Mouse (Mus musculus): ENCODE results near the gene Ago4. TPM values are rescaled to one million over a fixed set of nuclear protein-coding genes. Genes with fewer than 3 reads are reported as not detected.

Ago4 gene
- polyA plus RNA-seq, 1 experiment from 2014 or later, result 5.7 TPM

DNA sequence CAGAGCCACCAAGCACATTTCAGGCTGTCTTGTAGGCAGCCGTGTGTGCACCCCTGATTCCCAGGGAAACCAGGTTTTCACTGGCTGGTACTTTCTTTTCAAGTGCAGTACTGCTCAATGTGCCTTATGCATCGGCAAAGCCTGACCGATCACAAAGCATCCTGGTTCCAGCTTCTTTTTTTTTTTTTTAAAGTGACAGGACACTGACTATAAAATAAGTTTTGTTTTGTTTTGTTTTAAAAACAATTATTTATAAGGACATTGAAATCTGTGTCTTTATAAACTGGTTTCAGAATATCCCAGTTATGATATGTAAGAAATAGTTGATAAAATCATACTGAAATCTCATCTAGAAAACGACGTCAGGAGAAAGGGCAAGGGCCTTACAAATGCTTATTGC is 41.3 kb downstream of the Ago4 start:
- 43% methylated on average over 5 of the region's 5 CpGs for WGBS
- Histone ChIP-seq H3K4me3 (ENCODE audit: low read depth, low read length) (no peak overlapping the region), H3K4me2 (ENCODE audit: low read length) (no peak overlapping the region), H3K4me1 (ENCODE audit: control insufficient read depth, insufficient read depth, low read length) (no peaks in the 10 kb centered on the region), H3K27ac (ENCODE audit: low read depth, low read length) (no peak overlapping the region), H3K27me3 (replicated peaks; ENCODE audit: control insufficient read depth, insufficient read depth, low read length) (no peaks in the 10 kb centered on the region), H3K9me3 (replicated peaks; ENCODE audit: control insufficient read depth, low read length) (no peaks in the 10 kb centered on the region), H3K36me3 (ENCODE audit: control insufficient read depth, insufficient read depth, low read length) (peaks cover 39% of the 10 kb centered on the region), H3K9ac (ENCODE audit: low read length) (no peak overlapping the region)
- ATAC-seq (no peak), DNase-seq (ENCODE audit: low spot score) (no peak)

DNA sequence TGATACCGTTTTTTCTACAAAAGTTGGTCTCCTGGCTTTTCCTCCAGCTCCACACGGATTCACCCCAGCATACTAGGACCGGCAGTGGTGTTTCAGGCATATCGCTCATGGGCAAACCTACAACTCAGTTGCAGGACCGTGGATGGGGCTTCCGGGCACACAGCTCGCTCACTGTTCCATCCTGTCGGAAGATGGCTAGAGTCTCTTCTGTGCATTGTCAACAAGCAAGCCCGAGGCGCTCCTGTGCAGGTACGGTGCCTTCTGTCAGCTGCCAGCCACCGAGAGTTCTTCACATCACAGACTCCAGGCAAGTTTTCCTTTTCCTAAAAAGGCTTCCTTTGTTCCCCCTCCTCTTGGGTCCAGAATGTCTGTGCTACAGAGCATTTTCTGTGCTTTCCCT is 42.5 kb downstream of the Ago4 start:
- Histone ChIP-seq H3K4me1 (ENCODE audit: control insufficient read depth, insufficient read depth, low read length) (no peaks in the 10 kb centered on the region), H3K4me2 (ENCODE audit: low read length) (no peak overlapping the region), H3K9me3 (replicated peaks; ENCODE audit: control insufficient read depth, low read length) (no peaks in the 10 kb centered on the region), H3K27ac (ENCODE audit: low read depth, low read length) (no peak overlapping the region), H3K4me3 (ENCODE audit: low read depth, low read length) (no peak overlapping the region), H3K36me3 (ENCODE audit: control insufficient read depth, insufficient read depth, low read length) (peaks cover 27% of the 10 kb centered on the region), H3K27me3 (replicated peaks; ENCODE audit: control insufficient read depth, insufficient read depth, low read length) (no peaks in the 10 kb centered on the region), H3K9ac (ENCODE audit: low read length) (no peak overlapping the region)
- DNase-seq (ENCODE audit: low spot score) (no peak), ATAC-seq (no peak)
- WGBS, result 84% methylated on average over 12 of the region's 12 CpGs

DNA sequence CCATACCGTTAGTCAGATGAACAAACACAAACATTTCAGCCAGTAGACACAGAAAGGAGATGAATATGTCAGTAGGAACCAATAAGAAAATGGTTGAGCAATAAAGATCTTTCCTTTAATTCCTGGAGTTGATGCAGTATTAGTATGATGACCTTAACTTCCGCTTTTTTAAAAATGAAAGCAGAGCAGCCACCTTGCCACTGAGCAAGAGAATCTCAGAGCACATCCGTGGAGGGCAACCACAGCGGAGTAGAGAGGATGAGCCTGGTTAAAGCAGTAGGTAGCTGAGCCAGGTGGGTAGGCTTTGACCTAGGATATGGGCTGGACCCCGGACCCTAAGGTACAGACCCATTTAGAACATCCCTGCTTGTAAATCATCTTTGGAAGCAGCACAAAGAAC is 43.5 kb downstream of the Ago4 start:
- Histone ChIP-seq H3K4me3 (ENCODE audit: low read depth, low read length) (no peak overlapping the region), H3K27ac (ENCODE audit: low read depth, low read length) (no peak overlapping the region), H3K4me2 (ENCODE audit: low read length) (no peak overlapping the region), H3K4me1 (ENCODE audit: control insufficient read depth, insufficient read depth, low read length) (no peaks in the 10 kb centered on the region), H3K9me3 (replicated peaks; ENCODE audit: control insufficient read depth, low read length) (no peaks in the 10 kb centered on the region), H3K9ac (ENCODE audit: low read length) (no peak overlapping the region), H3K36me3 (ENCODE audit: control insufficient read depth, insufficient read depth, low read length) (peaks cover 19% of the 10 kb centered on the region), H3K27me3 (replicated peaks; ENCODE audit: control insufficient read depth, insufficient read depth, low read length) (no peaks in the 10 kb centered on the region)
- WGBS, result 89% methylated on average over 5 of the region's 5 CpGs
- no peak for ATAC-seq
- DNase-seq (ENCODE audit: low spot score), result no peak

DNA sequence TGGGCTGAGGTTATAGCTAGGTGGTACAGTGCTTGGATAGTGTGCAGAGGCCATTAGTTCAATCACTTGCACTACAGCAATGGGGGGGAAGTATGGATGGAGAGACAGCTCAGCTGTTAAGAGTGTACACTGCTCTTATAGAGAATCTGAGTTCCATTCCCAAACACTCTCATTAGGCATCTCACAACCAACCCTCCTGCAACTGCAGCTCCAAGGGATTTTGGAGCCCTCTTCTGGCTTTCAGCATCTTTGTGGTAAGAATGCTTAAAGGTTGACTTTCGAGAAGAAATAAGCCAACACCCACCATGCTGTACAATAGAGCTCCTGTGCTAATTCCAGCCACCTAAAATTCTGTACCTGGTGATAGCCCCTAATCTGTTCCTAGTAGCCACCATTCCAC is 47.1 kb downstream of the Ago4 start:
- H3K4me2 ChIP-seq (ENCODE audit: low read length), result no peak overlapping the region
- H3K36me3 ChIP-seq (ENCODE audit: control insufficient read depth, insufficient read depth, low read length), result 0 out of 2 replicates have a peak, but pooled peaks cover 7% of the 10 kb centered on the region
- no peak for ATAC-seq
- DNase-seq (ENCODE audit: low spot score), result no peak
- H3K27ac ChIP-seq (ENCODE audit: low read depth, low read length), result no peak overlapping the region
- 66% methylated on average over 1 of the region's 1 CpGs for WGBS
- H3K27me3 ChIP-seq (replicated peaks; ENCODE audit: control insufficient read depth, insufficient read depth, low read length), result no peaks in the 10 kb centered on the region
- H3K4me1 ChIP-seq (ENCODE audit: control insufficient read depth, insufficient read depth, low read length), result no peaks in the 10 kb centered on the region
- no peak overlapping the region for H3K9ac ChIP-seq (ENCODE audit: low read length)
- H3K9me3 ChIP-seq (replicated peaks; ENCODE audit: control insufficient read depth, low read length), result no peaks in the 10 kb centered on the region
- no peak overlapping the region for H3K4me3 ChIP-seq (ENCODE audit: low read depth, low read length)

DNA sequence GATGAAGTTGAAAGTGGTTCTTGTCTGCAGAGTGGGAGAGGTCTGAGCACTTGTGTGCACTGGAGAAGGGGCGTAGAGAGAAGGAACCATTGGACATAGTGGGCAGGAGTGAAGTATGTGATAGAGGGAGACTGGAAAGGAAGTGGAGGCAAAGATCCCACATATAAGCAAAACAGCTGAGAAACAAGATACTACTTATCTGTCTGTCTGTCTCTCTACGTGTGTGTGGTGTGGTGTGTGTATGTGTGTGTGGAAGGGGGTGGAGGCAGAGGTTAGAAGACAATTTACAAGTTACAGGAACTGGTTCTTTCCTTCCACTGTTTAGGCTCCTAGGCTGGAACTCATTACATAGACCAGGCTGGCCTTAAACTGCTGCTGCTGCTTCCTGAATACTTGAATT is 48.2 kb downstream of the Ago4 start:
- ATAC-seq (no peak), DNase-seq (ENCODE audit: low spot score) (no peak)
- H3K9me3 ChIP-seq (replicated peaks; ENCODE audit: control insufficient read depth, low read length), result no peaks in the 10 kb centered on the region
- H3K36me3 ChIP-seq (ENCODE audit: control insufficient read depth, insufficient read depth, low read length), result no peaks in the 10 kb centered on the region
- H3K4me1 ChIP-seq (ENCODE audit: control insufficient read depth, insufficient read depth, low read length), result no peaks in the 10 kb centered on the region
- H3K4me3 ChIP-seq (ENCODE audit: low read depth, low read length), result no peak overlapping the region
- H3K9ac ChIP-seq (ENCODE audit: low read length), result no peak overlapping the region
- no peak overlapping the region for H3K27ac ChIP-seq (ENCODE audit: low read depth, low read length)
- H3K4me2 ChIP-seq (ENCODE audit: low read length), result no peak overlapping the region
- 82% methylated on average over 2 of the region's 2 CpGs for WGBS
- no peaks in the 10 kb centered on the region for H3K27me3 ChIP-seq (replicated peaks; ENCODE audit: control insufficient read depth, insufficient read depth, low read length)

DNA sequence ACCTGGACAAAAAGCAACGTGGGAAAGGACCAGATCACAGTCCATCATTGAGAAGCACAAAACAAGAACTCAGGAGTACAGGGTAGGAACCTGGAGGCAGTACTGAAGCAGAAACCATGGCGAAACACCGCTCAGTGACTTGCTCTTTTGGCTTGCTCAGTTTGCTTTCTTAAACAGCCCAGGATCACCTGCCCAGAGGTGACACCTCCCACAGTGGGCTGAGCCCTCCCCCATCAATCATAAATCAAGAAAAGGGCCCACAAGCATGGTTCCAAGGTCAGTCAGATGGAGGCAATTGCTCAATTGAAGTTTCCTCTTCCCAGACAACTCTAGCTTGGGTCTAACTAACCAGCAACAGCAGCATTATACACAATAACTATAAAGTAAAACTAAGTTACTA is 49.4 kb downstream of the Ago4 start:
- no peaks in the 10 kb centered on the region for H3K9me3 ChIP-seq (replicated peaks; ENCODE audit: control insufficient read depth, low read length)
- WGBS, result 79% methylated on average over 3 of the region's 3 CpGs
- H3K27me3 ChIP-seq (replicated peaks; ENCODE audit: control insufficient read depth, insufficient read depth, low read length), result no peaks in the 10 kb centered on the region
- DNase-seq (ENCODE audit: low spot score) (no peak), ATAC-seq (no peak)
- no peak overlapping the region for H3K4me3 ChIP-seq (ENCODE audit: low read depth, low read length)
- H3K36me3 ChIP-seq (ENCODE audit: control insufficient read depth, insufficient read depth, low read length), result no peaks in the 10 kb centered on the region
- H3K4me1 ChIP-seq (ENCODE audit: control insufficient read depth, insufficient read depth, low read length), result no peaks in the 10 kb centered on the region
- H3K9ac ChIP-seq (ENCODE audit: low read length), result no peak overlapping the region
- no peak overlapping the region for H3K27ac ChIP-seq (ENCODE audit: low read depth, low read length)
- H3K4me2 ChIP-seq (ENCODE audit: low read length), result no peak overlapping the region

DNA sequence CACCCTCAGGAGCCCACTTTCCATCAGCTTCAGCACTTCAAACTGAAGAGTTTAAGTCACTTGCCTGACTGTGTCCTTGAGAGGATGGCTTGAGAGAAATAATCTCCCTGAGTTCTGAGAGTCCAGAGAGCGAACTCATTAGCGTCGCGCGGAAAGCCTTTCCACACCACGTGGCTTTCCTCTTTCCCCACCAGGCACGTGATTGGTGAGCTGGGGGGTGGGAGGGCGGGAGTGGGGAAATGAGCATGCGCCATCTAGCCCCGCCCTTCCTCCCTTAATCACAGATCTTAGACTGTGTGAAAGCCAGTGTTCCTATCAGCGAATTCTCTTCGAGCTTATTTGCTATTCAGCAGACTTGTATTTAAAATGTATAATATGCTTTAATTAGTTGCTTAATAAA is 50.3 kb downstream of the Ago4 start:
- Histone ChIP-seq H3K4me1 (ENCODE audit: control insufficient read depth, insufficient read depth, low read length) (no peaks in the 10 kb centered on the region), H3K36me3 (ENCODE audit: control insufficient read depth, insufficient read depth, low read length) (no peaks in the 10 kb centered on the region), H3K9ac (ENCODE audit: low read length) (no peak overlapping the region), H3K4me3 (ENCODE audit: low read depth, low read length) (no peak overlapping the region), H3K4me2 (ENCODE audit: low read length) (no peak overlapping the region), H3K27ac (ENCODE audit: low read depth, low read length) (no peak overlapping the region), H3K9me3 (replicated peaks; ENCODE audit: control insufficient read depth, low read length) (no peaks in the 10 kb centered on the region), H3K27me3 (replicated peaks; ENCODE audit: control insufficient read depth, insufficient read depth, low read length) (no peaks in the 10 kb centered on the region)
- DNase-seq (ENCODE audit: low spot score), result no peak
- WGBS, result 80% methylated on average over 12 of the region's 12 CpGs
- ATAC-seq, result no peak

DNA sequence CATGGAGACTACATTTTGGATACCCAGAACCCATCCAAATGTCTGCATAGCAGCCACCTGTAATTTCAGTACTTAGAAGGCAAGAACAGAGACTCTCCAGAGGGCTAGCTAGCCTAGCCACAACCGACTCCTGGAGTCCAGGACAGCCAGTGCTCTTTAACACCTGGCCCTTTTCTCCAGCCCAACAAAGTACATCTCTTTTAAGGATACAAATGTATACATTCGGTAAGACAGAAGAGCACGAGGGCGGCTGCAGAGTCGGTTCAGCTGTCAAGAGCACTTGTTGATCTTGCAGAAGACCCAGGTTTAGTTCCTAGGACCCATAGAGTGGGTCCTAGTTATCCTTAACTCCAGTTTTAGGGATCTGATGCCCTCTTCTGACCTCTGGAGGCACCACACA is 51.8 kb downstream of the Ago4 start:
- DNase-seq (ENCODE audit: low spot score) (no peak), ATAC-seq (no peak)
- H3K4me3 ChIP-seq (ENCODE audit: low read depth, low read length), result no peak overlapping the region
- 96% methylated on average over 5 of the region's 5 CpGs for WGBS
- no peaks in the 10 kb centered on the region for H3K27me3 ChIP-seq (replicated peaks; ENCODE audit: control insufficient read depth, insufficient read depth, low read length)
- no peaks in the 10 kb centered on the region for H3K9me3 ChIP-seq (replicated peaks; ENCODE audit: control insufficient read depth, low read length)
- H3K27ac ChIP-seq (ENCODE audit: low read depth, low read length), result no peak overlapping the region
- H3K4me1 ChIP-seq (ENCODE audit: control insufficient read depth, insufficient read depth, low read length), result no peaks in the 10 kb centered on the region
- no peak overlapping the region for H3K9ac ChIP-seq (ENCODE audit: low read length)
- H3K36me3 ChIP-seq (ENCODE audit: control insufficient read depth, insufficient read depth, low read length), result no peaks in the 10 kb centered on the region
- H3K4me2 ChIP-seq (ENCODE audit: low read length), result no peak overlapping the region

DNA sequence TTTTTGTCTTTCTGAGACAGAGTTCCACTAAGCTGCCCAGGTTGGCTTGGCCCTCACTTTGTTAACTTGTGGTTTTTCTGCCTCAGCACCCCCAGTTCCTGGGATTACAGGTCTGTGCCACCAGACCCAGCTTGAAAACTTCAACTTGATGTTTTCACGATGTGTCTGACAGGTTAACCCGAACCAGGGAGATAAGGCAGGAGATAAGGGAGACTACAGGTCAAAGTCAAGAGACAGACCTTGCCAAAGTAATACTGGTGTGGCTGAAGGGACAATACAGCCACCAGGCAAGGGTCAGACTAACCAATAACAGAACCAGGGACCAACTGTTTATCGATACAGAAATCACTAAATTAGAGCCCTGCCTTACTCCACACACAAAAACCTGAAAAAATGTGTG is 53.0 kb downstream of the Ago4 start:
- H3K4me3 ChIP-seq (ENCODE audit: low read depth, low read length), result no peak overlapping the region
- ATAC-seq (no peak), DNase-seq (ENCODE audit: low spot score) (no peak)
- no peaks in the 10 kb centered on the region for H3K27me3 ChIP-seq (replicated peaks; ENCODE audit: control insufficient read depth, insufficient read depth, low read length)
- WGBS, result 88% methylated on average over 3 of the region's 3 CpGs
- H3K9me3 ChIP-seq (replicated peaks; ENCODE audit: control insufficient read depth, low read length), result no peaks in the 10 kb centered on the region
- H3K36me3 ChIP-seq (ENCODE audit: control insufficient read depth, insufficient read depth, low read length), result no peaks in the 10 kb centered on the region
- H3K4me2 ChIP-seq (ENCODE audit: low read length), result no peak overlapping the region
- no peak overlapping the region for H3K27ac ChIP-seq (ENCODE audit: low read depth, low read length)
- no peaks in the 10 kb centered on the region for H3K4me1 ChIP-seq (ENCODE audit: control insufficient read depth, insufficient read depth, low read length)
- H3K9ac ChIP-seq (ENCODE audit: low read length), result no peak overlapping the region

DNA sequence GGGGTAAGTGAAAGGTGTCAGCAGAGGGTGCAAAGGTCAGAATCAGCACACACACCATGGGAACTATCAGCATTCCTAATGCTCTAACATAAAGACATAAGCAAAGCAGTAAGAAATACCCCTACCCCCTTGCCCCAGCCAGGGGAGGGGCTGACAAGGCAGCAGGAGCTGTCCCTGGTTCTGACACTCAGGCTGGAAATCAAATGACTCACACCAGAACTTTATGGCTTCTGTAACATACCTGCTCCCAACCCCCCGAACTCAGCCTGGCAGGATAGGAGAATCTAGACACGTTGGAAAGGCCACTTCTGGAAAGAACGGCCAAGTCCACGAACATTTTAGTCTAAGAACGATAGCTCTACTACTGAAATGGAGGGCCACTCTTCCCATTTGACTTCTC is 60.2 kb downstream of the Ago4 start:
- Histone ChIP-seq H3K4me2 (ENCODE audit: low read length) (no peak overlapping the region), H3K36me3 (ENCODE audit: control insufficient read depth, insufficient read depth, low read length) (no peaks in the 10 kb centered on the region), H3K4me1 (ENCODE audit: control insufficient read depth, insufficient read depth, low read length) (no peaks in the 10 kb centered on the region), H3K27ac (ENCODE audit: low read depth, low read length) (no peak overlapping the region), H3K9ac (ENCODE audit: low read length) (no peak overlapping the region), H3K4me3 (ENCODE audit: low read depth, low read length) (no peak overlapping the region), H3K27me3 (replicated peaks; ENCODE audit: control insufficient read depth, insufficient read depth, low read length) (no peaks in the 10 kb centered on the region), H3K9me3 (replicated peaks; ENCODE audit: control insufficient read depth, low read length) (no peaks in the 10 kb centered on the region)
- 50% methylated on average over 5 of the region's 5 CpGs for WGBS
- DNase-seq (ENCODE audit: low spot score), result no peak
- no peak for ATAC-seq

Measured in forebrain, embryonic 14.5 days (tissue).